Mouse (Mus musculus) liver, postnatal 0 days (tissue): ENCODE results near the gene Gprc5a.

Source experiments
- CTCF ChIP-seq: sonication (generic); IDR thresholded peaks from 2 replicates; pipeline ENCODE4 v1.5.1; 2016; ENCODE audit warnings: antibody characterized with exemption, low read depth
- EP300 ChIP-seq: IDR thresholded peaks from 2 replicates; pipeline ENCODE4 v1.6.1; 2016; ENCODE audit warnings: antibody characterized with exemption, low read depth, mild to moderate bottlenecking

- TF ChIP-seq CTCF (no peak), EP300 (no peak)
These were observed 36.2 kb upstream of the Gprc5a start for GRCm38 (mm10) chr6:135029246-135029645.
